Mouse (Mus musculus) limb, embryonic 12.5 days (tissue): Measurements from ENCODE around the gene Pgm2l1. TPM values are rescaled to one million over a fixed set of nuclear protein-coding genes. Genes with fewer than 3 reads are reported as not detected.
A peak's percentile ranks its signal among the peaks of the same experiment; 100 is the strongest.

Experiments used
- ATAC-seq: fragments of 200-750 bp; cut with Nextera tagmentation; 2 replicates; pipeline ENCODE4 v1.8.0; 2017; ENCODE audit warnings: low read depth, moderate TSS enrichment; ENCODE audit not compliant: insufficient number of reproducible peaks, insufficient read depth, low FRiP score, low TSS enrichment
- H3K27ac ChIP-seq: fragments of 300-500 bp; sonication (generic); 2 replicates; pipeline ENCODE4 v1.5.1; 2016; ENCODE audit warnings: mild to moderate bottlenecking, moderate library complexity
- H3K27me3 ChIP-seq: fragments of 300-500 bp; sonication (generic); 2 replicates; pipeline ENCODE4 v1.6.1; 2016; ENCODE audit warnings: mild to moderate bottlenecking, moderate library complexity
- H3K36me3 ChIP-seq: fragments of 300-500 bp; sonication (generic); 2 replicates; pipeline ENCODE4 v1.6.1; 2016; ENCODE audit warnings: mild to moderate bottlenecking, moderate library complexity
- H3K4me1 ChIP-seq: fragments of 300-500 bp; sonication (generic); replicated peaks from 2 replicates; pipeline ENCODE4 v1.6.1; 2016
- H3K4me2 ChIP-seq: fragments of 300-500 bp; sonication (generic); 2 replicates; pipeline ENCODE4 v1.6.1; 2016; ENCODE audit warnings: mild to moderate bottlenecking, moderate library complexity
- H3K4me3 ChIP-seq: fragments of 300-500 bp; sonication (generic); replicated peaks from 2 replicates; pipeline ENCODE4 v1.5.1; 2016; ENCODE audit warnings: mild to moderate bottlenecking
- H3K9ac ChIP-seq: fragments of 300-500 bp; sonication (generic); replicated peaks from 2 replicates; pipeline ENCODE4 v1.6.1; 2016; ENCODE audit warnings: mild to moderate bottlenecking, moderate library complexity
- H3K9me3 ChIP-seq: fragments of 300-500 bp; sonication (generic); 2 replicates; pipeline ENCODE4 v1.6.1; 2016; ENCODE audit warnings: mild to moderate bottlenecking, moderate library complexity
- WGBS: fragments of 180-500 bp; shearing (Covaris S2); methylation state at CpG from one replicate; pipeline ENCODE4 v1.1.7; 2016; 5-methylcytosine and 5-hydroxymethylcytosine counted together
- polyA plus RNA-seq: library from polyadenylated mRNA; unstranded; fragments of >200 nt; fragmentation: Nextera tagmentation; extraction: Ambion mirVana; gene quantifications from 2 replicates; pipeline ENCODE4 v1.2.1, GENCODE M21; 2016

Gene Pgm2l1
- 3.8 and 4.2 TPM in 2 replicates for polyA plus RNA-seq

- peak; percentile 98 for ATAC-seq
Measured at GRCm38 (mm10) chr7:100227158-100227875, at the start of gene Pgm2l1. Pgm2l1 (plus strand) TSS chr7:100227394.

DNA sequence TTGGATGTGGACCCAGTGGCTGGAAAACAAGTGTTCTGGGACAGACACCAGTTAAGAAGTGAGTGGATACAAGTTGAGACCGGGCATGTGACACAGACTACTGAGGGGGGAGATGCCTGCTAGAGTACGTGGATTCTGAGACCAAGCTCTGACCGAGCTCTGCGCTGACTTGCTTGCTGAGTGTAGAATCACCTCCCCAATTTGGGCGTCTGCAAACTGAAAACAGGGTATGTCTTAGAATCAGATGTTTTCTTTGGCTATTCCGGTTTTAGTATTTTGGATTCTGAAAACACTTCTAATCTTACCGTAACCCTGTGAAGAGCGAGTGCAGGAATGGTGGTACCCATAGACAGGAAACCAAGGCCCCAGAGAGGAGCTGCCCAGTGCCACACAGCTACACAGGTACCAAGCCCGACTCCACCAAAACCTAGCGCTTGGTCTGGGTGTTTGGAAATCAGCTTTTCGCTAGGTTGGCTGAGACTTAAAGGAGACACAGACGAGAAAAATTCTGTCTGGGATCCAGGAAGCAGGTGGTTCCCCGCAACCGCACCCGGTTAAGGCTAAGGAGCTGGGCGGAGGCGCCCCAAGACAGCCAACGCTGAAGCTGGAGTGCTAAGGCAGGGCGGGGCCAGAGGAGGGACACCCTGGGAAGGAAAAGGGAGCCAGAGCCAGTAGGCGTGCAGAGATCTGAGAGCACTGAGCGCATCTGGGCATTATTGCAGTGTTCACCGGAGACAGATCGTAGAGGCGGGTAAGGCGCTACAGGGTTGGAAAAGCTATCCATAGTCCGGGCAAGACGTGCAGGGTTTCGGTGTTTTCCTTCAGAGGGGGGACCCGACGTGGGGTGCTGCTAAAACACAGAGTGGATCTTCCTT lies 48.9 kb upstream of the Pgm2l1 start:
- Histone ChIP-seq H3K4me3 (peak overlapping the region; percentile 35), H3K4me2 (peak overlapping the region; percentile 62), H3K27me3 (peaks cover 55% of the 10 kb centered on the region), H3K4me1 (peaks cover 10% of the 10 kb centered on the region), H3K9ac (0 out of 2 replicates have a peak overlapping the region, but pooled peaks have one; percentile 2), H3K27ac (no peak overlapping the region), H3K36me3 (no peaks in the 10 kb centered on the region), H3K9me3 (no peaks in the 10 kb centered on the region)
- ATAC-seq, result no peak
- WGBS, result 9% methylated on average over 30 of the region's 30 CpGs

More at GRCm38 (mm10) chr7:100227158-100227875, at the start of gene Pgm2l1:
- Histone ChIP-seq H3K4me1 (peaks cover 6% of the 10 kb centered on the region), H3K9me3 (no peaks in the 10 kb centered on the region), H3K36me3 (no peaks in the 10 kb centered on the region), H3K27me3 (no peaks in the 10 kb centered on the region), H3K9ac (peak within 1 kb of the TSS; percentile 75), H3K4me3 (peak within 1 kb of the TSS; percentile 84), H3K27ac (peak within 1 kb of the TSS; percentile 88), H3K4me2 (peak within 1 kb of the TSS; percentile 97)
- under 1% methylated on average over 71 of the region's 72 CpGs for WGBS

- Histone ChIP-seq H3K9me3 (no peaks in the 10 kb centered on the region), H3K27me3 (peaks cover 53% of the 10 kb centered on the region), H3K4me1 (peaks cover 10% of the 10 kb centered on the region), H3K4me2 (peak overlapping the region; percentile 62), H3K9ac (0 out of 2 replicates have a peak overlapping the region, but pooled peaks have one; percentile 2), H3K36me3 (no peaks in the 10 kb centered on the region), H3K27ac (no peak overlapping the region), H3K4me3 (peak overlapping the region; percentile 35)
- no peak for ATAC-seq
- WGBS, result 3% methylated on average over 15 of the region's 15 CpGs
Measured at GRCm38 (mm10) chr7:100178891-100179233, 48.3 kb upstream of the Pgm2l1 start.

GRCm38 (mm10) chr7:100179394-100179793 lies 47.8 kb upstream of the Pgm2l1 start:
- WGBS, result 66% methylated on average over 7 of the region's 7 CpGs
- Histone ChIP-seq H3K27ac (no peak overlapping the region), H3K27me3 (peaks cover 53% of the 10 kb centered on the region), H3K9ac (no peak overlapping the region), H3K9me3 (no peaks in the 10 kb centered on the region), H3K36me3 (no peaks in the 10 kb centered on the region), H3K4me2 (peak overlapping the region; percentile 62), H3K4me3 (peak overlapping the region; percentile 35), H3K4me1 (peaks cover 10% of the 10 kb centered on the region)
- no peak for ATAC-seq

DNA sequence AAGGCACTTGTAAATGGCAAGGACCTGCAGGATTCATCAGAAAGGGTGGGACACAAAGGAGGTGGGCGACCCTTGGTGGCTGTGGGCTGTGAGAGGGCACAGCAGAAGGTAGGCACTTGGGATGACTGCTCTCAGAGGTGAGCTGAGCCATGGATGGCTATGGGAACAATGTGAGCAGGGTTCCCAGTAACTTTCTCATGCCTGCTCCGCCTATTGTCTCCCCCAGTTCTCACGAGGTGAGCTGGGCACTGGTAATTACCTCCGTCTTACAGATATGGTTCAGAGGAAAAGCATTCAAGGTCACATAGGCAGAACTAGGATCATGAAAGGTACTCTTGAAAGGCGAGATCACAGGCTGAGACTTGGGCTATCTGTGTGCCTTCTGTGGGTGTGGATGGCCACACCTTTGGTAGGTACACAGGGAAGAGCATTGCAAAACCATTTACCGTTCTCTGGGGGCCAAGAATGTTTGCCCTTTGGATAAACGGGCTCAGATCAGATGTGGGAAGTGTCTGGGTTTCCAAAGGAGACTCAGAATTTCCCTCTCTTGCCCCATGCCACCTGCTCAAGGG lies 47.3 kb upstream of the Pgm2l1 start:
- no peak overlapping the region for H3K9ac ChIP-seq
- ATAC-seq, result no peak
- no peaks in the 10 kb centered on the region for H3K36me3 ChIP-seq
- WGBS, result 70% methylated on average over 7 of the region's 7 CpGs
- H3K27me3 ChIP-seq, result peaks cover 53% of the 10 kb centered on the region
- no peak overlapping the region for H3K4me3 ChIP-seq
- peaks cover 10% of the 10 kb centered on the region for H3K4me1 ChIP-seq
- H3K9me3 ChIP-seq, result no peaks in the 10 kb centered on the region
- H3K4me2 ChIP-seq, result no peak overlapping the region
- H3K27ac ChIP-seq, result no peak overlapping the region

GRCm38 (mm10) chr7:100181176-100181575 lies 46.0 kb upstream of the Pgm2l1 start:
- Histone ChIP-seq H3K4me1 (peaks cover 10% of the 10 kb centered on the region), H3K36me3 (no peaks in the 10 kb centered on the region), H3K4me2 (no peak overlapping the region), H3K4me3 (no peak overlapping the region), H3K27me3 (peaks cover 53% of the 10 kb centered on the region), H3K9me3 (no peaks in the 10 kb centered on the region), H3K27ac (no peak overlapping the region), H3K9ac (no peak overlapping the region)
- ATAC-seq, result no peak
- WGBS, result 84% methylated on average over 2 of the region's 2 CpGs

- Histone ChIP-seq H3K27me3 (peaks cover 52% of the 10 kb centered on the region), H3K27ac (no peak overlapping the region), H3K36me3 (no peaks in the 10 kb centered on the region), H3K9me3 (no peaks in the 10 kb centered on the region), H3K9ac (no peak overlapping the region), H3K4me2 (no peak overlapping the region), H3K4me1 (peaks cover 10% of the 10 kb centered on the region), H3K4me3 (no peak overlapping the region)
- no peak for ATAC-seq
- WGBS, result 72% methylated on average over 3 of the region's 3 CpGs
Measured at GRCm38 (mm10) chr7:100181614-100182013, 45.6 kb upstream of the Pgm2l1 start.

DNA sequence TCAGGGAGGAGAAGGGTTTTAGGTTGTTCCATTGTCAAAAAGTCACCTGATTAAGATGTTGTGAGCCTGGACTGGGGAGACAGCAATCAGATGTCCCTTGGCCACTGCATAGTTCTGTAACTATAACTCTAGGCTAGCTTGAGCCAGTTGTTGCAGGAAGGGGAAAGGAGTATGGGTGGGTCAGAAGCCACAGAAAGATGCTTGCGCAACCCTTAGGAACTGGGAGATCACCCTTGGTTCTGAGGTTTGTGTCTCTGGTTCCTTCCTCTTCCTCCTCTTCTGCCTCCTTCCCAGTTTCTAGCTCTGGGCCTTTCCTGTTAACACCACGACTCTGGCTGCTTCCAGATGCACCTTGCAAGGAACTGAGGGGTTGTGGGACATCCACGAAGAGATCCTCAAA lies 44.8 kb upstream of the Pgm2l1 start:
- Histone ChIP-seq H3K36me3 (no peaks in the 10 kb centered on the region), H3K27me3 (peaks cover 44% of the 10 kb centered on the region), H3K4me1 (peaks cover 10% of the 10 kb centered on the region), H3K9me3 (no peaks in the 10 kb centered on the region), H3K4me3 (no peak overlapping the region), H3K9ac (no peak overlapping the region), H3K4me2 (no peak overlapping the region), H3K27ac (no peak overlapping the region)
- WGBS, result 79% methylated on average over 3 of the region's 3 CpGs
- ATAC-seq, result no peak

DNA sequence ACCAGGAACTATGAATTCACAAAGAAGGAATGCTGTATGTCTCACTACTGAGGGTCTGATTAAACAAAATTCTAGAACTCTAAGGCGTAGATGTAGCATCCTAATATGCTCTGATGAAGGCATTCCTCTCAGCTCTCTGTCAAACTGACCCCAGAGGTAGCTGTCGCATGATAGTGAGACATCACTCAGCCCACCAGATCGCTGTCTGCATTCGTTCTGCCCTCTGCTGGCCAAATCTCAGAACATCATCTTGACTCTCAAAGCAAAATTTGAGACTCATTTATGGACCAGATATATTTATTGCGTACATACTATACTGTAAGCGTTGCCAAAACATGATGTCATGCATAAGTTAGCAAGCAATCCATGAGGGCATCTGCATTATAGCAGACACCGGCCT lies 39.6 kb upstream of the Pgm2l1 start:
- peaks cover 4% of the 10 kb centered on the region; the same call in 1 of the 2 replicates for H3K27me3 ChIP-seq
- H3K4me3 ChIP-seq, result no peak overlapping the region
- H3K4me2 ChIP-seq, result no peak overlapping the region
- 26% methylated on average over 7 of the region's 7 CpGs for WGBS
- H3K36me3 ChIP-seq, result no peaks in the 10 kb centered on the region
- no peak overlapping the region for H3K27ac ChIP-seq
- H3K9me3 ChIP-seq, result no peaks in the 10 kb centered on the region
- no peak; the same call in 1 of the 2 replicates for ATAC-seq
- H3K9ac ChIP-seq, result no peak overlapping the region
- H3K4me1 ChIP-seq, result no peaks in the 10 kb centered on the region

GRCm38 (mm10) chr7:100190167-100190566 lies 37.0 kb upstream of the Pgm2l1 start:
- no peaks in the 10 kb centered on the region for H3K9me3 ChIP-seq
- H3K4me1 ChIP-seq, result no peaks in the 10 kb centered on the region
- H3K27ac ChIP-seq, result no peak overlapping the region
- no peaks in the 10 kb centered on the region for H3K36me3 ChIP-seq
- H3K4me3 ChIP-seq, result no peak overlapping the region
- no peak for ATAC-seq
- H3K9ac ChIP-seq, result no peak overlapping the region
- no peak overlapping the region for H3K4me2 ChIP-seq
- H3K27me3 ChIP-seq, result peaks cover 4% of the 10 kb centered on the region; the same call in 1 of the 2 replicates
- WGBS, result 44% methylated on average over 4 of the region's 4 CpGs

DNA sequence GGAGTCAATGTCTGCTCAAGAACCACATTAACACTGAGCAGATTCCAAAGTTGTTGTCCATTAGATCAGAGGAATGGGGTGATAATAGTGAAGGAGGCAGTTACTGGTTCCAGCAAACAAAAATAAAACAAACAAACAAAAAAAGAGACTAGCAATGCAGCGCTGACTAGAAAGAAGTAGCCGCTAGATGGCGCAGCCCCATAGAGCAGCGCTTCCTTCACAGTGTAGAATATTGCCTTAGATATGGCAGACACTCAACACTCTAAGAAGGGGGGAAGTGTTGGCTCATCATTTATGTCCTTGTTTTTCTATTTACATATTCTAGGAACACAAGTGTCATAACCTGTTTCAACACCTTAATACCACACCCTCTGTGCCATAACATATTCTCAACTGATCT lies 36.4 kb upstream of the Pgm2l1 start:
- no peak for ATAC-seq

More for the DNA sequence above, 36.4 kb upstream of the Pgm2l1 start:
- no peak overlapping the region for H3K4me3 ChIP-seq
- H3K27me3 ChIP-seq, result peaks cover 4% of the 10 kb centered on the region; the same call in 1 of the 2 replicates
- no peak overlapping the region for H3K4me2 ChIP-seq
- no peaks in the 10 kb centered on the region for H3K9me3 ChIP-seq
- H3K4me1 ChIP-seq, result no peaks in the 10 kb centered on the region
- WGBS, result 6% methylated on average over 4 of the region's 4 CpGs
- no peaks in the 10 kb centered on the region for H3K36me3 ChIP-seq
- no peak overlapping the region for H3K27ac ChIP-seq
- no peak overlapping the region for H3K9ac ChIP-seq
